Mouse (Mus musculus) ES-Bruce4 (cell line): ENCODE results near the gene Nr2e1. TPM values are rescaled to one million over a fixed set of nuclear protein-coding genes. Genes with fewer than 3 reads are reported as not detected.

Source experiments
- H3K27ac ChIP-seq: 2 replicates; pipeline ENCODE4 v1.5.1; 2012; ENCODE audit warnings: low read length, inconsistent platforms; ENCODE audit not compliant: insufficient read depth
- H3K27me3 ChIP-seq: 2 replicates; pipeline ENCODE4 v1.6.1; 2012; ENCODE audit warnings: mild to moderate bottlenecking, low read length, inconsistent platforms; ENCODE audit not compliant: control insufficient read depth, poor library complexity, insufficient read depth, severe bottlenecking
- H3K36me3 ChIP-seq: 2 replicates; pipeline ENCODE4 v1.6.1; 2012; ENCODE audit warnings: inconsistent platforms, mild to moderate bottlenecking, low read length, moderate library complexity; ENCODE audit not compliant: control insufficient read depth, poor library complexity, insufficient read depth, severe bottlenecking
- H3K4me1 ChIP-seq: one replicate; pipeline ENCODE4 v1.8.1; 2011; ENCODE audit warnings: low read length; ENCODE audit not compliant: control insufficient read depth, insufficient read depth
- H3K4me3 ChIP-seq: 2 replicates; pipeline ENCODE4 v1.5.1; 2011; ENCODE audit warnings: low read depth, mild to moderate bottlenecking, low read length
- H3K9ac ChIP-seq: 2 replicates; pipeline ENCODE4 v1.6.1; 2012; ENCODE audit warnings: low read depth, mild to moderate bottlenecking, inconsistent platforms; ENCODE audit not compliant: poor library complexity, severe bottlenecking
- H3K9me3 ChIP-seq: replicated peaks from 2 replicates; pipeline ENCODE4 v1.6.1; 2012; ENCODE audit warnings: mild to moderate bottlenecking, low read length, inconsistent platforms; ENCODE audit not compliant: control insufficient read depth, poor library complexity, insufficient read depth, severe bottlenecking
- CTCF ChIP-seq: IDR thresholded peaks from one replicate; pipeline ENCODE4 v1.8.1; 2011; ENCODE audit warnings: low read depth, low read length
- EP300 ChIP-seq: IDR thresholded peaks from 2 replicates; pipeline ENCODE4 v1.6.1; 2011; ENCODE audit warnings: low read depth, low read length; ENCODE audit not compliant: insufficient read depth
- POLR2A ChIP-seq: IDR thresholded peaks from one replicate; pipeline ENCODE4 v1.8.1; 2011; ENCODE audit warnings: low read length; ENCODE audit not compliant: insufficient read depth
- polyA plus RNA-seq: library from polyadenylated mRNA; stranded (reverse); fragments of >200 nt; gene quantifications from 2 replicates; pipeline ENCODE4 v1.2.4, GENCODE M21; 2011; ENCODE audit warnings: low read depth; ENCODE audit not compliant: missing spikeins, insufficient read depth, insufficient read length

The Nr2e1 gene
- polyA plus RNA-seq, 1 experiment, result not detected

DNA sequence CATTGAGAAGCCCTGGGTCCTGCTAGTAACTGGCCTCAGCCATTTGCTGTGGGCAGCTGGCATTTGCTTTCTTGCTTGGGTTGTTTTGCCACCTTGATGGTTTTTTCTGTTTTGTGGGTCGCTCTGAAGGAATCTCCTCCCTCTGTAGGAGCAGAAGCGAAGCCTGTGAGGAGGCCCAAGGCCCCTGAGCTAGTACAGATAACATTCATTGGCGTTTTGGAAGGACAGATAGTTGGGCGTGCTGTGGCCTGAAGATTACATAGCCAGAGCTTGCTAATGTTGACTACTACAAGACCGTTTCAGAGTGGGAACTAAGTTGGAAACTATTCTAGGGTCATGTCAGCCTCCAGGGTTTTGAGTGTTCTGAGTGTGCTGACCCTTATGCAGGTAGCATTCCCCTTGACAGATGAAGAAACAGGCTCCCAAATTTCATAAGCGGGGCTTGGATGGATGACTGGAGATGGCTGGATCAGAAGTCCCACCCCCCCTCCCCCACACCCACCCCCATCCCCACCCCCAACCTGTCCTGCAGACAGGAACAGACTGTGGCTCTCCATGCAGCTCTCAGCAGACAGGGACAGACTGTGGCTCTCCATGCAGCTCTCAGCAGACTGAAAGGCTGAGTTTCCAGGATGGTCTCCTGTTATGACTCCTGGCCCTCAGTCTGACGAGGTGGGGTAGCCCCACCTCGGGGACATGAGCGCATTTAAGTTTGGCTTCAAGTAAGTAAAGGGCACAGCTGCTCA lies 45.7 kb downstream of the Nr2e1 start:
- no peaks in the 10 kb centered on the region for H3K4me1 ChIP-seq
- H3K9ac ChIP-seq, result no peak overlapping the region
- 0 out of 2 replicates have a peak, but pooled peaks cover 9% of the 10 kb centered on the region for H3K36me3 ChIP-seq
- H3K4me3 ChIP-seq, result no peak overlapping the region
- no peaks in the 10 kb centered on the region for H3K9me3 ChIP-seq
- H3K27ac ChIP-seq, result no peak overlapping the region
- TF ChIP-seq POLR2A (no peak), EP300 (no peak), CTCF (no peak)
- no peaks in the 10 kb centered on the region for H3K27me3 ChIP-seq

- Histone ChIP-seq H3K36me3 (peaks cover 14% of the 10 kb centered on the region; the same call in 1 of the 2 replicates), H3K4me1 (no peaks in the 10 kb centered on the region), H3K4me3 (no peak overlapping the region), H3K9ac (no peak overlapping the region), H3K27me3 (no peaks in the 10 kb centered on the region), H3K9me3 (no peaks in the 10 kb centered on the region), H3K27ac (no peak overlapping the region)
- no peak for TF ChIP-seq EP300
Observed at GRCm38 (mm10) chr10:42533836-42534453, 49.5 kb downstream of the Nr2e1 start.

- peaks cover 26% of the 10 kb centered on the region for H3K36me3 ChIP-seq
- H3K4me1 ChIP-seq, result no peaks in the 10 kb centered on the region
- no peak overlapping the region for H3K9ac ChIP-seq
- H3K27me3 ChIP-seq, result no peaks in the 10 kb centered on the region
- TF ChIP-seq CTCF (no peak), EP300 (no peak), POLR2A (no peak)
- no peaks in the 10 kb centered on the region for H3K9me3 ChIP-seq
- no peak overlapping the region for H3K27ac ChIP-seq
- no peak overlapping the region for H3K4me3 ChIP-seq
Observed at GRCm38 (mm10) chr10:42525682-42526081, 57.8 kb downstream of the Nr2e1 start.

GRCm38 (mm10) chr10:42523556-42524162 lies 59.8 kb downstream of the Nr2e1 start:
- Histone ChIP-seq H3K9me3 (no peaks in the 10 kb centered on the region), H3K4me1 (no peaks in the 10 kb centered on the region), H3K36me3 (peaks cover 21% of the 10 kb centered on the region), H3K27me3 (no peaks in the 10 kb centered on the region), H3K9ac (no peak overlapping the region), H3K4me3 (no peak overlapping the region), H3K27ac (no peak overlapping the region)
- TF ChIP-seq CTCF (no peak), EP300 (no peak), POLR2A (no peak)

GRCm38 (mm10) chr10:42522912-42523311 lies 60.5 kb downstream of the Nr2e1 start:
- Histone ChIP-seq H3K9me3 (no peaks in the 10 kb centered on the region), H3K4me1 (no peaks in the 10 kb centered on the region), H3K36me3 (peaks cover 17% of the 10 kb centered on the region), H3K4me3 (no peak overlapping the region), H3K9ac (no peak overlapping the region), H3K27ac (no peak overlapping the region), H3K27me3 (no peaks in the 10 kb centered on the region)
- no peak for TF ChIP-seq CTCF

DNA sequence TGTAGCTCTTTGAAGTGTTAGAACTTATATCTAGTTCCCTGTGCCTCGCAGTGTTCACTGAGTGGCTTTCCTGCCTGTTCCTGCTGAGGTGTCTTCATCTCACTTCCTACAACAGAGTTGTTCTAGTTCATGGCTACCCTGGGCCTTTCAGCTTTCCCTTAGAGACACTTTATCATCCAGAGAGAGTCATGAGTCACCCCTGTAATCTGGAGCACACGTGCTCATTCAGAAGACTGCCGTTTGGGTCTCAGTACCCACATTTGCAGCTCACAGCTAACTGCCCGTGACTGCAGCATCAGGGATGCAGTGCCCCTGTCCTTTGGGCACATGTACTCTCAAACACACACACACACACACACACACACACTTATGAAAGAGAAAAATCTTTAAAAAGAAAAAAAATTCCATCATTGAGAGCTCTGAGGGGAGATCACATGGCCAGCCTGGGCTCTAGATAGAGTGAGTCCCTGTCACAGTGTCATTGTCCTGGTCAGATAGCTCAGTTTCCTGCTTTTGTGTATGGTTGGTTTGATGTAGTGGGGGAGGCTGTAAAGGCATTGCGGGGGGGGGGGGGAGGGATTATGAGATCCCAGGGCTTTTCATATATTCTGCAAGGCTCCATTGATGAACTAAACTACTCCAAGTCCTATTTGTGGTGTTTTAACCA lies 62.0 kb downstream of the Nr2e1 start:
- no peaks in the 10 kb centered on the region for H3K9me3 ChIP-seq
- peaks cover 11% of the 10 kb centered on the region for H3K36me3 ChIP-seq
- H3K4me3 ChIP-seq, result no peak overlapping the region
- no peak for TF ChIP-seq POLR2A
- no peak for TF ChIP-seq CTCF
- no peak for TF ChIP-seq EP300
- H3K27me3 ChIP-seq, result no peaks in the 10 kb centered on the region
- no peak overlapping the region for H3K27ac ChIP-seq
- H3K4me1 ChIP-seq, result no peaks in the 10 kb centered on the region
- H3K9ac ChIP-seq, result no peak overlapping the region
